Mouse (Mus musculus): ENCODE data around the gene Lonp2. TPM values are rescaled to one million over a fixed set of nuclear protein-coding genes. Genes with fewer than 3 reads are reported as not detected.

The Lonp2 gene
- polyA plus RNA-seq, 1 experiment: 41.0 TPM

DNA sequence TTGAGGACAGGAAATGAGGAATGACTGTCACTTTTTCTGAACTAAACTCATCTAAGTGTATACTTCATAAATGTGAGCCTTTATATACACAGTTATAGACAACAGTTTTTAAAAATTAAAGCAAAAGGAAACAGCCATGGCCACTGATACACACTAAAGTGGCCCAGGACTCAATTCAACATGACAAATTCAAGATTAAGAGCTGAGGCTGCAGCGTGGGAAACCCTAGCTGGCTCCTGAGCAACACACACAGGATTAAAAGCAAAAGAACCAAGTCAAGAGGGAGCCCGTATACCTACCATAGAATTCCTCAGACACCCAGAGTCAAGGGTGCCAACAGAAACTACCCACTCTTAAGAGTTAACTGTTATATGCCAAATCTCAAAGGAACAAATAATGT is 97.6 kb downstream of the Lonp2 start:
- no peak for TF ChIP-seq GATA1 (IDR thresholded peaks at IDR 0.05; ENCODE audit: low read length)

GRCm38 (mm10) chr8:86726959-86727358 is 103.1 kb downstream of the Lonp2 start:
- no peak for TF ChIP-seq GATA1 (IDR thresholded peaks at IDR 0.05; ENCODE audit: low read length)

DNA sequence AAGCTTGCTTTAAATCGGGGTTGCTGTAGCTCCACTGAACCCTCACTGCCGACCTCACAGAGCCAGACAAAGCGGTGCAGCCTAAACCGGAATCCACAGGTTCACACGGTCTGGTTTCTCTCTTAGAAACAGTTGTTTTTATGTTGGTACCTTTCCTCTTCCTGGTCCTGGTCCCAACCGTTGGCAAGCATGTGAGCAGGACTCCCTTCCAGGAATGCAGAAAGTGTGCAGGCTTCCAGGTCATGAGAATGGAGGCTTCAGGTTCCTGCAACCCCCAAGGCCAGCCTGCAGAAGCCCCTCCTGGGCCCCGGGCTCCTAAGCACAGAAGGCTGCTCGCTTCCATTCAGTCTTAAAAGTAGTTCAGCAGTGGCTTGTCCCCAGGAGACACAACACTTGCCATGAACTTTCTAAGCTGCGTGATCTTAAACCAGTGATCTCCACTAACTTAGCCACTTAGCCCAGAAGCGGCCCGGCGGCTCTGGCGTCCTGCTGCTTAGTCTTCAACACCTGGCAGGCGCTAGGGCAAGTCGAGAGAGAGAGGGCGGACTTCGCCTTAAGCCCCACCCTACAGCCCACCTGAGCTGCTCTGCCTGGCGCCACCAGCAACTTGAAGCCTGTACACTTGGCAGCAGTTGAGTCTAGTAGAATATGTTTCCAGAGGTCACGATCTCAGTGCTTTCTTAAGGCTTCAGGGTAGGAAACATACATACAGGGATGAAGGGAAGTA is 104.5 kb downstream of the Lonp2 start:
- no peak for TF ChIP-seq GATA1 (IDR thresholded peaks at IDR 0.05; ENCODE audit: low read length)

DNA sequence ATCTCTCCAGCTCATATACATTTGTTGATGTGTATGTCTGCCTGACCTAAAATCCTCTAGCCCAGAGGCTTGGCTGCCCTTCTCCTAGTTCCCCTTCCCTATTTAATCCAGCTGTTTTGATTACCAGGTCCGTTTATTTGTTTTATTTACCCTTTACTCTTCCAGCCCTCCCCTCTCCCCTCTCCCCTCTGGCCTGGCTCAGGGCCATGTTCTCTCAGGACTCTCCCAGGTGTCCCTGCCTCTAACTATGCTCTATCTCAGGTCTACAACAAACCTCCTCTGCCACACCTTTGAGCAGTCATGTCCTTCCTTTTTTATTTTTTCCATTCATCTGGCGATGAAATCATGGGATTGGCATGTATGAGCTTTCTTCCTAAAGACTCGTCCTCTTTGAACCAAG is 106.5 kb downstream of the Lonp2 start:
- TF ChIP-seq GATA1 (IDR thresholded peaks at IDR 0.05; ENCODE audit: low read length): no peak

DNA sequence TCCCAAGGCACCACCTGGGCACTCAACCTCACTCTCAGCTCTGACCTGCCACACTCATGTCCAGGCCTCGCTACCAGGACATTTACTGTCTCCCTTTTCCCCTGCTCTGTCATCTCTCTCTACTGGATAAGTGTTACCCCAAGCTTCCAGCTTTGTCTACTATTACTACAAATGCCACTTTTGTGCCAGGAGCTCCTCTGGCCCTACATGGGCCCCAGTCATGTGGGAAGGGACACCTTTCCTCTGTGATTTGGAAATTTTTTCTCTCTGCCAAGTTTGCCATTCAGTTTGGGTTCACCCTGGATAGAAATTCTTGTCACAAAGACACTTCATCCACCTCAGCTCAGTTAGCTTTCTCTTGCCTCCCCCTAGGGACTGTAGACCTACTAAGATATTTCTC is 107.0 kb downstream of the Lonp2 start:
- no peak for TF ChIP-seq GATA1 (IDR thresholded peaks at IDR 0.05; ENCODE audit: low read length)

DNA sequence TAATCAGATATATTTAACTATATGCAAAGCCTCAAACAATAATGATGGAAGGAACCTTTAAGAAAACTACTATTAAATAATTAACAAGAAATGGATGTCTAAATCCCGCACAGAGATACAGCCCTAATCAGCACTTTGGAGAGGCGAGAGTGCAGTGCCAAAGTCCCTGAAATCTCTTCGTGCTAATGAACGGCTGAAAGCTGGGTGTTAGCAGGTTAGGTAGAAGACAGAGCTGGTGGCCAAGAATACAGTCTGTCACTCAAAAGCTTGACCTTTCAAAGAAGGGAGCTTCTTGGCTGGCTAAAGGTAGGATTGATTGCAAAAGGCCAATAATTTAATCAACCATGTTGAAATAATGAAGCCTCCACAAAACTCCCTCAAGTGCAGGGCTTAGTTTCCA is 110.3 kb downstream of the Lonp2 start:
- no peak for TF ChIP-seq GATA1 (IDR thresholded peaks at IDR 0.05; ENCODE audit: low read length)

DNA sequence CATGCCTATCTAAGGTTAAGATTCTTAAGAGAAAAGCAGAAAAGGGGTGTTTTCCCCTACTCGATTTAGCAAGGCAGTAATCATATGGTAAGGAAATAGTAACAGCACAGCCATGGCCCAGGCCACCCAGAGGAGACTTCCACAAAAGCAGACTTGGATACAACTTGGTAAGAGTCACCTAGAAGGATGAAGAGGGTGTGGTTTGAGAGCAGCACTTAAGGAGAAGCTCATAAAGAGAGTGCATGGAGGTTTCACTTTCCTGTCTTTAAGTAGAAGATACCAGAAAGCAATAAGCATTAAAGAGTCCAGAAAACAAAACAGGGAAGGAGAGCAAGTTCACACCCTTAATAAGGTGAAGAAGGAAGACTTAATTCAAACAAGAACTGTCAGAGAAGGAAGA is 111.1 kb downstream of the Lonp2 start:
- TF ChIP-seq GATA1 (IDR thresholded peaks at IDR 0.05; ENCODE audit: low read length): no peak

- TF ChIP-seq GATA1 (IDR thresholded peaks at IDR 0.05; ENCODE audit: low read length): no peak
Measured at GRCm38 (mm10) chr8:86735446-86736111, 111.7 kb downstream of the Lonp2 start.

- no peak for TF ChIP-seq GATA1 (IDR thresholded peaks at IDR 0.05; ENCODE audit: low read length)
Measured at GRCm38 (mm10) chr8:86740899-86741298, 117.1 kb downstream of the Lonp2 start.

- no peak for TF ChIP-seq GATA1 (IDR thresholded peaks at IDR 0.05; ENCODE audit: low read length)
Measured at GRCm38 (mm10) chr8:86741627-86742026, 117.8 kb downstream of the Lonp2 start.

- no peak for TF ChIP-seq GATA1 (IDR thresholded peaks at IDR 0.05; ENCODE audit: low read length)
Measured at GRCm38 (mm10) chr8:86742605-86743345, 118.9 kb downstream of the Lonp2 start.

DNA sequence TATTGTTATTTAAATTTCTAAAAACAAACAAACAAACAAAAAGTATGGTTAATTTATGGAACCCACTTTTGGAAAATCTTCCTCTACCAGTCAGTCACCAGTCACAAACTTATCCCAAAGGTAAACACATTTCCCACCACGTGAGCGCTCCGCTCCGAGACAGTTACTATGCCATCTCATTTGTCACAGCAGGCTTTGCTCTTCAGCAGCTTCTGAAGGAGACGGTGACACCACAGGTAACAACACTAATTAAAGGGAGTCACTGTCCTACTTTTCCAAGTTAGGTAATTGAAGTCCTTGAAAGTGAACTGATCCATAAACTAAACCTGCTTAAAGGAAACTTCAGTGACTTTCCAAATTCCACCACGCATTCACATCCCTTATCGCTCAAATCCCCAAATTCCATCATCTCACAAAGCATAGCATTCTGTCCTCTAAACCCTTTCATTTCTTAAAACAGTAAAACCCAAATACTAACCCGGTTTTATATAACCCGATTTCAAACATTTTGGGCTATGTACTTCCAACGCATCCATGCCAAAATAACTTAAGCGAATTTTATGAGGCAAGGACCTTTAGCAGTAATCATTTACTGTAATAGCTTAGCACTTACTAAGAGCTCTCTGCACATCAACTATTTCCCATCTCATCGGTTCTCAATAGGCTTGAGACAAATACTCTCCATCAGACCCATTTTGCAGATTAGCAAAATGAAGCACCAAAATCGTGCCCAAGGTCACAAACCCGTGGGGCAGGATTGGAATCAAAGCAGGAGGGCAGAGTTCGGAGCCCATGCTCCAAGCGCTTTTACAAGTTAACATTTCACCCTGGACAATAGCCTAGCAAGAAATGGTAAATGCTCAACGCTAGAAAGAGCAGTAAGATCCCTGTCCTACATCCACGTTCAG is 120.7 kb downstream of the Lonp2 start:
- TF ChIP-seq GATA1 (IDR thresholded peaks at IDR 0.05; ENCODE audit: low read length): no peak

DNA sequence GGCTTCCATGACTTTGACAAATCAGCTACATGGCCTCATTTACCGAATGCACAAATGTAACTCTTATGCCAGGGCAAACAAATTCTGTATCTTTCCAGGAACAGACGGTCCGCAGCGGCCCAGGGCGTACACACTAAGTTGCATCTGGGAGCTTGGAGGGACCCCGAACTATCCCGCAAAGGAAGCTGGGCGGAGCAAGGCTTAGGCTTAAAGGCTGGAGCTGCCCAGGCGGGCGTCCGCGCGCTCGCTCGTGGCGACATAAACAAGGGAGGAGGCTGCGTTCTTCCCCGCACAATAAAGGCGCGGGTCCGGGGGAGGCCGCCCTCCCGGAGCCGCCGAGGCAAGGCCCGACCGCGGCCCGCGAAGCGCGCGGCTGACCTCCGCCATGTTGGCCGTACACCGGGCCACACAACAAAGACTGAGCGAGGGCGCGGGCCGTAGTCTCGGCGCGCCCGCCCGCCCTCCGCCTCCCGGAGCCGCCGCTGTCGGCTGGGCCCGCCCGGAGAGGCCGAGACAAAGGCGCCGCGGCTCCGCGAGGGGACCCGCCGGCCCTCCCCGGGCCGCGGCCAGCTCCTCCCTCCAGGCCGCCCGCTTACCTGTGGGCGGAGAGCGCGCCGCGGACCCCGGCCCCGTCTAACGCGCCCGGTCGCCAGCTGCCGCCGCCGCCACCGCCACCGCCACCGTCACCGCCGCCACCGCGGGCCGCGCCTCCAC is 121.5 kb downstream of the Lonp2 start, which contains the start of the genes Gm10638 and Siah1a:
Gm10638 (plus strand) TSS at position 479 of the 714 bp plus-strand sequence.
Siah1a (minus strand) TSS at position 714 of the 714 bp plus-strand sequence.
- TF ChIP-seq GATA1 (IDR thresholded peaks at IDR 0.05; ENCODE audit: low read length): no peak

DNA sequence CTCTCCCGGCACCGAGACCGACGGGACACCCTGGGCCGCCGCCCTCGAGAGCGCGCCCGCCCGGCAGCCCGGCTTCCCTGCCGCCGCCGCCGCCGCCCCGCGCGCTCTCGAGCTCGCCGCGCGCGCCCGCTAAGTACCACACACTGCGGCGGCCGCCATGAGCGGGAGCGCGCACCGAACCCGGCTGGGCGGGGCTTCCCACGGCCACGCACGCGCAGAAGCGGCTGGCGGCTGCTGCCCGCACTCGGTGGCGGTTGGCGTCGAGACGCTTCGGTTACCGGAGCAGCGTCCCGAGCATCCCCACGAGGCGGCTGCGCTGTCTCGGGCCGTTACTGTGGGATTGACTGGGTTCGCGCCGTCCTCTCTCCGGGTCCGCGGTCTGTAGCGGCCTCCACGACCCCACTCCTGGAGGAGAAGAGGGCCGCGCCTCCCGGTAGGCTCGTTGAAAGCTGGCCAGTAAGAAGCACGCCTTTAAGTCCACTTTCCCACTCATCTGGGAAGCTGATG is 122.1 kb downstream of the Lonp2 start:
- TF ChIP-seq GATA1 (IDR thresholded peaks at IDR 0.05; ENCODE audit: low read length): no peak

Data from G1E-ER4 (cell line).